In genomic region chr19:46533525-46533924, GRCm38 (mm10) we compare ENCODE assay signal across 12 mouse cellular contexts. TPM values are rescaled to one million over a fixed set of nuclear protein-coding genes. Genes with fewer than 3 reads are reported as not detected.
DNase-seq lines count a peak whose midpoint lies in the region; ATAC-seq and TF ChIP-seq lines count a peak whose summit lies in the region.
"Had no signal": no experiment of that assay in that cellular context is flagged by ENCODE, and none has a peak within 500 bp of the region (broad histone marks: within the 10 kb centered on the region; RNA-seq: fewer than 3 reads in every experiment).

No protein-coding gene starts in this region.

- H3K27ac ChIP-seq in heart, embryonic 11.5 days (ENCODE audit: low read depth, low read length), result peak overlapping the region; percentile 41; the same call in 1 of the 2 replicates
- 0 out of 2 replicates have a peak overlapping the region, but pooled peaks have one; percentile 12 for H3K27ac ChIP-seq in hindbrain, embryonic 11.5 days (ENCODE audit: low read depth, low read length)
- H3K27ac ChIP-seq in midbrain, embryonic 13.5 days, result peak overlapping the region; percentile 82
- H3K27ac ChIP-seq: liver, embryonic 14.5 days had no signal

- H3K9me3 ChIP-seq in heart, embryonic 11.5 days (replicated peaks; ENCODE audit: control insufficient read depth, low read length), result no peaks in the 10 kb centered on the region
- no peaks in the 10 kb centered on the region for H3K9me3 ChIP-seq in E14TG2a.4 (ENCODE audit: low read length)
- H3K9me3 ChIP-seq in hindbrain, embryonic 11.5 days (ENCODE audit: control insufficient read depth, low read length), result no peaks in the 10 kb centered on the region
- no peaks in the 10 kb centered on the region for H3K9me3 ChIP-seq in midbrain, embryonic 13.5 days

- no peaks in the 10 kb centered on the region for H3K27me3 ChIP-seq in heart, embryonic 11.5 days (ENCODE audit: control insufficient read depth, insufficient read depth, low read length)
- 0 out of 2 replicates have a peak, but pooled peaks cover 4% of the 10 kb centered on the region for H3K27me3 ChIP-seq in E14TG2a.4 (ENCODE audit: insufficient read depth, low read length)
- H3K27me3 ChIP-seq in hindbrain, embryonic 11.5 days (ENCODE audit: control insufficient read depth, insufficient read depth, low read length), result no peaks in the 10 kb centered on the region
- H3K27me3 ChIP-seq in midbrain, embryonic 13.5 days, result no peaks in the 10 kb centered on the region

- 72% methylated on average over 5 of the region's 5 CpGs for WGBS in heart, embryonic 11.5 days (ENCODE audit: insufficient replicate concordance)
- WGBS in hindbrain, embryonic 11.5 days, result 51% methylated on average over 5 of the region's 5 CpGs
- 58% methylated on average over 5 of the region's 5 CpGs for WGBS in midbrain, embryonic 13.5 days

- H3K9ac ChIP-seq in heart, embryonic 11.5 days (ENCODE audit: low read depth, low read length), result no peak overlapping the region
- no peak overlapping the region for H3K9ac ChIP-seq in hindbrain, embryonic 11.5 days (ENCODE audit: low read depth, low read length)
- H3K9ac ChIP-seq in midbrain, embryonic 13.5 days (replicated peaks), result peak overlapping the region; percentile 42; the same call in 1 of the 2 replicates
- H3K9ac ChIP-seq: liver, embryonic 14.5 days had no signal

- ATAC-seq in heart, embryonic 11.5 days (replicated peaks; ENCODE audit: insufficient number of reproducible peaks, low FRiP score, low TSS enrichment), result no peak
- no peak for ATAC-seq in hindbrain, embryonic 11.5 days (ENCODE audit: low FRiP score)
- ATAC-seq in midbrain, embryonic 13.5 days, result no peak

- H3K4me1 ChIP-seq in heart, embryonic 11.5 days (ENCODE audit: control insufficient read depth, insufficient read depth, low read length), result peaks cover 56% of the 10 kb centered on the region
- H3K4me1 ChIP-seq in E14TG2a.4 (replicated peaks; ENCODE audit: low read depth, low read length), result peaks cover 68% of the 10 kb centered on the region
- peaks cover 46% of the 10 kb centered on the region for H3K4me1 ChIP-seq in hindbrain, embryonic 11.5 days (replicated peaks; ENCODE audit: control insufficient read depth, insufficient read depth, low read length)
- H3K4me1 ChIP-seq in midbrain, embryonic 13.5 days (replicated peaks), result peaks cover 67% of the 10 kb centered on the region

- no peak overlapping the region for H3K4me2 ChIP-seq in heart, embryonic 11.5 days
- no peak overlapping the region for H3K4me2 ChIP-seq in hindbrain, embryonic 11.5 days (replicated peaks; ENCODE audit: low read depth, low read length)
- no peak overlapping the region for H3K4me2 ChIP-seq in midbrain, embryonic 13.5 days (replicated peaks)

- H3K36me3 ChIP-seq in heart, embryonic 11.5 days (ENCODE audit: control insufficient read depth, insufficient read depth, low read length), result no peaks in the 10 kb centered on the region
- no peaks in the 10 kb centered on the region for H3K36me3 ChIP-seq in E14TG2a.4 (ENCODE audit: insufficient read depth, low read length)
- H3K36me3 ChIP-seq in hindbrain, embryonic 11.5 days (ENCODE audit: control insufficient read depth, insufficient read depth, low read length), result no peaks in the 10 kb centered on the region
- peaks cover 7% of the 10 kb centered on the region; the same call in 1 of the 2 replicates for H3K36me3 ChIP-seq in midbrain, embryonic 13.5 days

- no peak for TF ChIP-seq CTCF in E14TG2a.4 (conservative IDR thresholded peaks at IDR 0.05; ENCODE audit: low read length)

- no peak overlapping the region for H3K4me3 ChIP-seq in heart, embryonic 11.5 days (ENCODE audit: low read depth, low read length)
- peak overlapping the region; percentile 4; the same call in 1 of the 2 replicates for H3K4me3 ChIP-seq in E14TG2a.4 (replicated peaks; ENCODE audit: low read length)
- no peak overlapping the region for H3K4me3 ChIP-seq in hindbrain, embryonic 11.5 days (ENCODE audit: low read depth, low read length)
- H3K4me3 ChIP-seq in midbrain, embryonic 13.5 days (replicated peaks), result no peak overlapping the region

- DNase-seq in heart, adult 9 months (ENCODE audit: low spot score in 2 of 2), result no peak
- DNase-seq in hindbrain, embryonic 11.5 days (ENCODE audit: low spot score), result no peak
- no peak for DNase-seq in frontal cortex, postnatal 10 days (ENCODE audit: low spot score in 2 of 2)
- no peak for DNase-seq in ovary, adult 18-20 months (ENCODE audit: low spot score)
- no peak for DNase-seq in thymus, postnatal 14 days
- DNase-seq: adrenal gland, postnatal 14 days; cerebellum, adult 18-20 months; gastrocnemius, postnatal 10 days had no signal

RNA-seq across cellular contexts. Expression of gene Trim8, which starts 32.0 kb away (rescaled TPM):
- polyA plus RNA-seq in heart, embryonic 11.5 days (2014; fragmentation: Nextera tagmentation; extraction: Ambion mirVana), result 18.0 and 18.6 TPM in 2 replicates
- 28.4 and 30.6 TPM in 2 replicates for polyA plus RNA-seq in hindbrain, embryonic 11.5 days (2014; fragmentation: Nextera tagmentation; extraction: Ambion mirVana)
- 27.7 and 33.0 TPM in 2 replicates for polyA plus RNA-seq in midbrain, embryonic 13.5 days (2015; fragmentation: Nextera tagmentation; extraction: Ambion mirVana)

RNA-seq across cellular contexts. Expression of gene Arl3, which starts 39.5 kb away (rescaled TPM):
- polyA plus RNA-seq in heart, embryonic 11.5 days (2014; fragmentation: Nextera tagmentation; extraction: Ambion mirVana), result 67.5 and 83.5 TPM in 2 replicates
- polyA plus RNA-seq in hindbrain, embryonic 11.5 days (2014; fragmentation: Nextera tagmentation; extraction: Ambion mirVana), result 145 and 160 TPM in 2 replicates
- polyA plus RNA-seq in midbrain, embryonic 13.5 days (2015; fragmentation: Nextera tagmentation; extraction: Ambion mirVana), result 226 and 238 TPM in 2 replicates

RNA-seq across cellular contexts. Expression of gene Sfxn2, which starts 39.6 kb away (rescaled TPM):
- 8.1 and 10.5 TPM in 2 replicates for polyA plus RNA-seq in heart, embryonic 11.5 days (2014; fragmentation: Nextera tagmentation; extraction: Ambion mirVana)
- polyA plus RNA-seq in hindbrain, embryonic 11.5 days (2014; fragmentation: Nextera tagmentation; extraction: Ambion mirVana), result 9.3 and 11.1 TPM in 2 replicates
- polyA plus RNA-seq in midbrain, embryonic 13.5 days (2015; fragmentation: Nextera tagmentation; extraction: Ambion mirVana), result 10.3 and 11.9 TPM in 2 replicates

Comparison
In these comparisons a context has a peak if more than half of its experiments do, and no peak if none do; other contexts are left out.
1. H3K27ac ChIP-seq: peak in every context shown above with its lines; median percentile 82 in midbrain, embryonic 13.5 days; 41 in heart, embryonic 11.5 days; 12 in hindbrain, embryonic 11.5 days.